Mouse (Mus musculus) ES-E14 (cell line): Measurements from ENCODE around the gene Cracr2b. TPM values are rescaled to one million over a fixed set of nuclear protein-coding genes. Genes with fewer than 3 reads are reported as not detected.

Experiments
- DNase-seq: peaks from one replicate; pipeline ENCODE4 v3.0.0-alpha.2; 2013; ENCODE audit warnings: low read depth, low spot score
- H3K27ac ChIP-seq: 2 replicates; pipeline ENCODE4 v1.5.1; 2012; ENCODE audit warnings: low read depth, mild to moderate bottlenecking, low read length, moderate library complexity, mixed read lengths; ENCODE audit not compliant: poor library complexity, insufficient read depth, severe bottlenecking
- H3K36me3 ChIP-seq: 2 replicates; pipeline ENCODE4 v1.6.1; 2012; ENCODE audit warnings: mild to moderate bottlenecking, low read length, moderate library complexity, mixed read lengths; ENCODE audit not compliant: control insufficient read depth, poor library complexity, insufficient read depth, severe bottlenecking
- H3K4me1 ChIP-seq, 2 experiments: fragments of 150-350 bp in 1 of 2; sonication (generic) in 1 of 2; 2 replicates each; pipeline ENCODE4 v1.6.1; 2012; ENCODE audit warnings: low read length in 2 of 2, mild to moderate bottlenecking in 1 of 2, mixed read lengths in 1 of 2; ENCODE audit not compliant: control insufficient read depth in 2 of 2, insufficient read depth in 2 of 2, poor library complexity in 1 of 2
- H3K4me3 ChIP-seq, 2 experiments: fragments of 150-350 bp in 1 of 2; sonication (generic) in 1 of 2; 2 replicates each; pipeline ENCODE4 v1.5.1; 2012; ENCODE audit warnings: low read length in 2 of 2, low read depth in 1 of 2, mild to moderate bottlenecking in 1 of 2, mixed read lengths in 1 of 2; ENCODE audit not compliant: insufficient read depth in 1 of 2, poor library complexity in 1 of 2, severe bottlenecking in 1 of 2
- H3K9ac ChIP-seq: 2 replicates; pipeline ENCODE4 v1.6.1; 2012; ENCODE audit warnings: low read depth, mild to moderate bottlenecking, low read length, mixed read lengths; ENCODE audit not compliant: poor library complexity, insufficient read depth, severe bottlenecking
- H3K9me3 ChIP-seq: fragments of 150-350 bp; sonication (generic); 2 replicates; pipeline ENCODE4 v1.6.1; 2012; ENCODE audit warnings: low read depth, mild to moderate bottlenecking, low read length; ENCODE audit not compliant: control insufficient read depth, insufficient read depth
- CHD2 ChIP-seq: IDR thresholded peaks from 2 replicates; pipeline ENCODE4 v1.6.1; 2014; ENCODE audit warnings: mild to moderate bottlenecking, low read depth, low read length, inconsistent platforms
- HCFC1 ChIP-seq: IDR thresholded peaks from 2 replicates; pipeline ENCODE4 v1.6.1; 2012; ENCODE audit warnings: low read length, inconsistent platforms, borderline replicate concordance; ENCODE audit not compliant: insufficient read depth
- MAFK ChIP-seq: IDR thresholded peaks from 2 replicates; pipeline ENCODE4 v1.6.1; 2014; ENCODE audit warnings: mild to moderate bottlenecking, low read depth, low read length, inconsistent platforms; ENCODE audit not compliant: insufficient read depth
- ZC3H11A ChIP-seq: IDR thresholded peaks from 2 replicates; pipeline ENCODE4 v1.6.1; 2012; ENCODE audit warnings: low read depth, mild to moderate bottlenecking, inconsistent platforms, low read length, borderline replicate concordance
- ZNF384 ChIP-seq: IDR thresholded peaks from 2 replicates; pipeline ENCODE4 v1.6.1; 2012; ENCODE audit warnings: low read depth, low read length, inconsistent platforms
- in situ Hi-C, 2 experiments: fragments of 600-800 bp; cut with MboI; formaldehyde crosslinking; loops; one replicate each; pipeline ENCODE4 v1.15.1; 2025; ENCODE audit warnings: low sequenced_read_pairs in 2 of 2, inconsistent platforms in 1 of 2; ENCODE audit not compliant: unreplicated experiment in 2 of 2
- total RNA-seq: library from RNA; depleted of rRNA; stranded (reverse); fragments of 300-350 nt; gene quantifications from 2 replicates; pipeline ENCODE4 v1.2.3, GENCODE M21; 2012

The Cracr2b gene
- total RNA-seq, 1 experiment, result 5.8 TPM

DNA sequence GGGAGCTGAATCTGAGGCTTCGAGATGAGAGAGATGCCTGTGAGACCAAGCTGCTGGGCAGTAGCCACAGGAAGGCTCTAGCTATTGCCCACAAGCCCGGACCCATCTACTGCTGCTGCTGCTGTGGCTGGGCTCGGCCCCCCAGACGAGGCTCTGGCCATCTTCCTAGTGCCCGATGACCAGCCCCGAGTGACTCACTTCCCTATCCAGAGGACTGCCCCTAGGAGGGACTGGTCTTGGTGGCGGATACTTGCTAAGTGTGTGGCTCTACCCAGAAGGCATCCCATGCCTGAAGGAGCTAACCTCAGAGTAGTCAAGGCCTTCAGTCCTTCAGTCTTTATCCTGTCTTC is 5.1 kb downstream of the Cracr2b start:
- peaks cover 4 to 46% of the 10 kb centered on the region in 2 experiments; a peak in 3 of 4 replicates for H3K4me1 ChIP-seq
- no peak overlapping the region for H3K4me3 ChIP-seq

DNA sequence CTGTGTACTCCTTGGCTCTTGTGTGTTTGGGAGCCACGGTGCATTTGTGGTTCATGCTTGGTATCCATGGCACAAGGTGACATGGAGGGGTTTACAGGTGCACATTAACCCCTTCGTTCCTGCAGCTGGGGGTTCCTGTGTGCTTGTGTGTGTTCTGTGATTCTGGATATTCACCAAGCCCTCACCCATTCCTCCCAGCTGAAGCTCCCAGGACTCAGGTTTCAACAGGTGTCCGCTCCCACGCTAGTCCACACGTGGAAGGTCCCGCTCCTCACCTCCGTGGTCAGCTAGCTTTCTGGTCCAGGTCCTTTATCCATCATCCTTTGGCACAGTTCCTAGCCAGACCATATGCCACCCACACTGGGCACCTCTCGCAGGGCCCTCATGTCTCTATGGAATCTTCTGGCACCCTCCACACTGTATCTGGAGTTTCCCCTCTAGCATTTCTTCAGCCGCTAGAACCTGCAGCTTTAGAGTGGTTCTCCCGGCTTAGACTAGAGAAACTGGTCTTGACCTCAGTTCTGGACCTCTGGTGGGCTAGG is 5.8 kb downstream of the Cracr2b start:
- Histone ChIP-seq H3K36me3 (peaks cover 21% of the 10 kb centered on the region), H3K4me1 (peaks cover 4 to 45% of the 10 kb centered on the region in 2 experiments; a peak in 3 of 4 replicates)
- DNase-seq, result no peak

More for the DNA sequence above, 5.1 kb downstream of the Cracr2b start:
- Histone ChIP-seq H3K27ac (no peak overlapping the region), H3K9me3 (no peaks in the 10 kb centered on the region), H3K9ac (no peak overlapping the region; the same call in 1 of the 2 replicates), H3K36me3 (peaks cover 16% of the 10 kb centered on the region)
- TF ChIP-seq ZNF384 (no peak), ZC3H11A (no peak), MAFK (no peak), CHD2 (no peak), HCFC1 (no peak)
- in situ Hi-C loops, result no loop called here
- DNase-seq, result no peak

DNA sequence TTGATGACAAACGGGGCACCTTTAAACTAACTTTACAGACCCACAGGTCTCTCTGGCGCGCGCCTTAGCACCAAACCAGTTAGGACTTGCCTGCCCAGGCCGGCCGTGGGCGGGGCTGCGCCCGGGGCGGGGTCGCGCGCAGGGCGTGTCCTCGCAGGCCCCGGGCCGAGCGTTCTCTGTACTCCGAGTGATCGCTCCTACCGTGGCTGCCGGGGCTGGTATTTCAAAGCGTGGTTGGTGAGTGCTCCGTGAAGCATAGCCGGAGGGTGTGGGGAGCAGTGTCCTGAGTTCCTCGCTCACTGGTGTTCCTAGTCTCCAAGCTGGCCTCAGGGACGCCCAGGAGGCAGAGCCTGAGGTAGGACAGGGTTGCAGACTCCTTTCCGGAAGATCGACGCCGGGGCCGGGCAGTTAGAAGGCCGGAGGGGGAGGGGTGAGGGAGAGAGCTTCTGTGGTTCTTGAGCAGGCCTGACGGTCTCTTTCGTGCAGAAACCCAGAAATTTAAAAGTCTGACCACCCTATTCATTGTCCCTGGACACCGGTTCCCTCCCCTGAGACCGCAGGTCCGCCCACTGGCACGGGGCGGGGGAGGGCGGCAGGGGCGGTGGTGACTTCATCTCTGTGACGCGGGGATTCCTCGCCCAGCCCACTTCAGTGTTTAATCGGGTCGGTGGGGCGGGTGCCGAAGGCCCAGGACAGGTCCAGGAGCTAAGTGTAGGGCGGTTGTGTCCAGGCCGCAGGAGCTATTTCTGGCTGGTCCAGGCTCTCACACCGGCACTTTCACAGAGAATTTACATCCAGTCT is 6.5 kb downstream of the Cracr2b start, which contains the start of gene Cd151:
Cd151 (plus strand) TSS at position 163 of the 801 bp plus-strand sequence.
- Histone ChIP-seq H3K36me3 (peaks cover 25% of the 10 kb centered on the region), H3K9me3 (no peaks in the 10 kb centered on the region), H3K9ac (peak within 1 kb of the TSS; percentile 79), H3K27ac (peak within 1 kb of the TSS; percentile 14; the same call in 1 of the 2 replicates), H3K4me3 (peak within 1 kb of the TSS; percentile 75 to 89), H3K4me1 (peaks cover 3 to 40% of the 10 kb centered on the region in 2 experiments; a peak in 3 of 4 replicates)
- in situ Hi-C loops, result no loop called here
- TF ChIP-seq ZNF384, result no peak
- no peak for TF ChIP-seq HCFC1
- no peak for TF ChIP-seq MAFK
- TF ChIP-seq ZC3H11A, result no peak
- TF ChIP-seq CHD2, result no peak
- DNase-seq, result no peak

More for the DNA sequence above, 5.8 kb downstream of the Cracr2b start:
- H3K27ac ChIP-seq, result peak overlapping the region; percentile 10; the same call in 1 of the 2 replicates
- in situ Hi-C loops, result no loop called here
- peak overlapping the region; percentile 75 to 89 for H3K4me3 ChIP-seq
- H3K9me3 ChIP-seq, result no peaks in the 10 kb centered on the region
- peak overlapping the region; percentile 72; the same call in 1 of the 2 replicates for H3K9ac ChIP-seq
- TF ChIP-seq CHD2, result no peak
- no peak for TF ChIP-seq ZC3H11A
- no peak for TF ChIP-seq HCFC1

DNA sequence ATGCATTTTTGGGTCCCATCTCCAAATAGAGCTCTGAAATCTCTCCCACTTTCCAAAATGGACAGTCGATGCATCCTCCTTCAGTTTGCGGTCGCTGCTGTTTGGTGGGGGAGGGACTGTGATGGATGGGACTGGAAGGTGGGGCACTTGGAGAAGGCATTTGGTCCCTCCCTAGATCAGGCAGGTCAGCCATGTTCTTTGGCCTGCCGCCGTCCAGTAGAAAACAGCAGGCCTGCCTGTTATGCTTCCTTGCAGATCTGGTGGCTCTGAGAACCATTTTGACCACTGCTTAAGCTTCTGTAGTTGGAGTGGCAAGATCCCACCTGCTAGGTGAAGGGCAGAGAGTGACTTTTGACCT is 7.2 kb downstream of the Cracr2b start:
- Histone ChIP-seq H3K9ac (peak overlapping the region; percentile 79; the same call in 1 of the 2 replicates), H3K27ac (no peak overlapping the region; the same call in 1 of the 2 replicates), H3K4me1 (peaks cover 3 to 42% of the 10 kb centered on the region in 2 experiments; a peak in 3 of 4 replicates), H3K36me3 (peaks cover 29% of the 10 kb centered on the region), H3K9me3 (no peaks in the 10 kb centered on the region), H3K4me3 (peak overlapping the region; percentile 75 to 89)
- no peak for TF ChIP-seq MAFK
- TF ChIP-seq HCFC1, result no peak
- no peak for TF ChIP-seq CHD2
- TF ChIP-seq ZC3H11A, result no peak
- TF ChIP-seq ZNF384, result no peak
- DNase-seq, result no peak
- in situ Hi-C loops, result no loop called here
